Mouse (Mus musculus) ES-CJ7 (cell line): Measurements from ENCODE around the gene Nvl.

ENCODE experiments used
- DNase-seq: peaks from one replicate; pipeline ENCODE4 v3.0.0; 2011; ENCODE audit warnings: low read depth, low spot score

Nvl gene

DNA sequence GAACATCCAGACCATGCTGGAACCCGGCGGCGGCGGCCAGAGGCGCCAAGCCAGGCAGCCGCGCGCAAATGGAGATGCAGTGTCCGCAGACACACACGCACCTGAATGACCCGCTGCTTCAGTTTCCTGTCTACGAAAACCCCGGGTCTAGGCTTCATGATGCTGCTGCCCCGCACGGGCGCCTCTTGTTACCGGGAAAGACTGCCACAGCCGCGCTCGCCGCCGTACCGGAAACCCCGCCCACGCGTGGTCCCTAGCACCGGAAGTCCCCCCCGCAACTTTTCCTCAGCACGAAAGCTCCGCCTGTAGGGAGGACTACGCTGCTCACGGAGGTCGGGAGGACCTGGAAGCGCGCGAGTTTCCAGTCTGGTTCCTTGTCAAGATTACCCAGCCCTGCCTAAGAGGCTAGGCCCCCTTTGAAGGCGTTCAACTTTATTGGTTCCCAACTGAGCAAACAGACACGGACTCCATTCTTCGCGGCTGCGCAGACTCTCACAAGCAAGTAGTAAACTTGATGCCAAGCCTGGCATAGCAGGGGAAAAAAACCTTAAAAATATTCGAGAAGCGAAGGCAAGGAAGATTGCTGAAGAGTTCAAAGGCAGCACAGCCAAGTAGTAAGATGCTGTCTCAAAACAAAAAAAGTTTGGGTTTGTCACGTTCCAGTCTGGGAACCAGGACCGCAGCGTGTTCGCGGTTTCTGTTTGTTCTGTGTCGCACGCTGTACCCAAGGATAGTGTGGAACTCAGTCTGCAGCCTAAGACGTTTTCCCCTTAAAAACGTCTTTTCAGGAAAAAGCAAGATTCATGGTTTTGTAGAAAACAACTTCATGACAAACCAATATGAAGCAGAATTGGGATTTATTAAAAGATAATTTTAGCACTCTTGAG lies at the start of gene Nvl, which contains the start of gene Cnih4:
Gene Nvl, minus strand, starts transcription at position 255 of the 887 bp plus-strand sequence.
Gene Cnih4, plus strand, starts transcription at position 744 of the 887 bp plus-strand sequence.
- peak; percentile 100 for DNase-seq

DNA sequence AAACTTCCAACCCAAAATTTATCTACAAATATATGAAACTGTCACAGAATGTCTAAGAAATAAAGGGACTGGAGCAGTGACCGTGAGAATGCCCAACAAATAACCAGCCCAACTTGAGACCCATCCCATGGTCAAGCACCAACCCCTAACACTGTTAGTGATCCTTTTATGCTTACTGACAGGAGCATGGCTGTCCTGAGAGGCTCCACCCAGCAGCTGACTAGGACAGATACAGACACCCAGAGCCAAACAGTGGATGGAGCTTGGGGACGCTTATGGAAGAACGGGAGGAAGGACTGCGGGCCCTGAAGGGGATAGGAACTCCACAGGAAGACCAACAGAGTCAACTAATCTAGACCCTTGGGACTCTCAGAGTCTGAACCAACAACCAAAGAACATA lies 44.9 kb upstream of the Nvl start:
- no peak for DNase-seq

- DNase-seq: no peak
Observed at GRCm38 (mm10) chr1:181170210-181170609, 26.2 kb upstream of the Nvl start.

DNA sequence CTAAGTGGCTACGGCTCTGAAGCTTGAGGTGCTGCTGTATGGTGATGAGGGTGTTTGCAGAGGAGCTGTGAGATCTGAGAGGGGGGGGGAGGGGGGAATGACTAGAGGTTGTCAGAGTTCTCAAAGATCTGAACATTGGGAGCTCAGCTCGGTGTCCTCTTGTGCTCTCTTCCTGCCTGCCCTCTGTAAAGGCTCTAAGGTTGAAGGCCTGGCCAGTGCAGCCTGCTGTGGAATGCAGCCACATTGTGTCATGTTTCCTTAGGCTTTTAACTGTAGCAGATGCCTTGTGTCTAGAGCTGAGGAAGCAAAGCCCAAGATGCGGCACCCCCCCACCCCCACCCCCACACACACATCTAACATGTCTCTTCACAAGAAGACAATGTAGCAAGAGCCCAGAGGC lies 24.4 kb upstream of the Nvl start:
- no peak for DNase-seq

DNA sequence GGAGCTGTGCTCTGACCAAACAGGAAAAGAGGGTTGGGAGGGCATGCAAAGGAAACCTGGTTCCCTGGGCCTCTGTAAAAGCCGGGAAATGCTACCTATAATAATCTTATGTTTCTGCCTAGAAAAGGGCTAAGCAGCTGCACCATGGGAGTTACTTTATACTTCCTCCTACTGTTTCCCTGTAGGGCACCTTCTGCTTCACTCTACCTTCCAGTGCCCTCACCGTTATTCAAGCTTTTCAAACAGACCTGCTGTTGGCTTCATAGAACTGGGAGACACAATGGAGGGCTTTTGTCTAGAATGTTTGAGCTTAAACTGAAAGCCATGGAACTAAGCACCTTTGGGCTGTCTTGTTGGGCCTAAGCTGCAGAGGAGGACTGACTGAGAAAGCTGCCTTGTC lies 23.8 kb upstream of the Nvl start:
- DNase-seq: no peak

- no peak for DNase-seq
Observed at GRCm38 (mm10) chr1:181151541-181151940, 7.5 kb upstream of the Nvl start.

DNA sequence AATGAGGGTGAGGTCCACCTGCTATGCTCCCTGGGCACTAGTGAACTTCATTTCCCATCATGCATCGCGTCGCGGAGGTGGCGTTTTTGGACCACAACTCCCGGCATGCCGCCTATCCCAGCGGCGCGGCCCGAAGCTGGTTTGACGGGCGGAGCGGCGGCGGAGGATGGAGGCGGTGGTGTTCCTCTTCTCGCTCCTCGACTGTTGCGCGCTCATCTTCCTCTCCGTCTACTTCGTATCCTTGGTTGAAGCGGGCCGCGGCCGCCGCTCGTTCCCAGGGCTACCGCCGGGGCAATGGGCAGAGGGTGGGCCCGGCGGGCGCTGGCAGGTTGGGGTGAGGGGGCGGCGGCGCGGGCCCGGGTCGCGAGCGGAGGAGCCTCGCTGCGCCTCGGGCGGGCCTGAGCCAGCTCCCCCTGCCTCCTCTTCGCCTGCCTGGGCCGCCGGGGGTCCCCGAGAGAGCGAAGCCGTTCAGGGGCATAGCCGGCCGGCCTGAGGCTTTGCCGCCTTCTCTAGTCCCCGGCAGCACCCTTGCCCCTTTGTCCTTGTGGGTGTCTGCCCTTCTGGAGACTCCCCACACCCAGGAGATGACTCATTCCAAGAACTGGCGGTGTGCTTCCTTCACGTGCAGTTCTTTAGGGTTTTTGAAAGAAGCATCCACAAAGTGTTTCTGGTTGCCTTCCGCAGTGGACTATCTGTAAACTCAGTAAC lies 7.0 kb upstream of the Nvl start:
- peak; percentile 93 for DNase-seq

DNA sequence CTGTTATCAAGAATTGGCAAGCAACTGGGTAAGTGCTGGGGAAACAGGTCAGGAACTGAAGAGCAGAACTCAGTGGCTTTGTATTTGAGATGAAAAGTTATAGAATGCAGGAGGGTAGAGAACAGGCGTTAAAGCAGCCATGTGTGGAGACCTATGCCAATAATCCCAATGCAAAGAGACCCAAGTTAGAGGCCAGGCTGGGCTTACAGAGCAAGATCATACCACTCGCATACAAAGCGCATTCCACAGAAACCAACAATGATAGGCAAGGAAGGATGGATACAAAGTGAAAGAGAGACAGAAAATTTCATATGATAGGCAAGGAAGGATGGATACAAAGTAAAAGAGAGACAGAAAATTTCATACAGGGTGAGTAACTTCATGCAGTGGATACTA lies 6.4 kb upstream of the Nvl start:
- no peak for DNase-seq

DNA sequence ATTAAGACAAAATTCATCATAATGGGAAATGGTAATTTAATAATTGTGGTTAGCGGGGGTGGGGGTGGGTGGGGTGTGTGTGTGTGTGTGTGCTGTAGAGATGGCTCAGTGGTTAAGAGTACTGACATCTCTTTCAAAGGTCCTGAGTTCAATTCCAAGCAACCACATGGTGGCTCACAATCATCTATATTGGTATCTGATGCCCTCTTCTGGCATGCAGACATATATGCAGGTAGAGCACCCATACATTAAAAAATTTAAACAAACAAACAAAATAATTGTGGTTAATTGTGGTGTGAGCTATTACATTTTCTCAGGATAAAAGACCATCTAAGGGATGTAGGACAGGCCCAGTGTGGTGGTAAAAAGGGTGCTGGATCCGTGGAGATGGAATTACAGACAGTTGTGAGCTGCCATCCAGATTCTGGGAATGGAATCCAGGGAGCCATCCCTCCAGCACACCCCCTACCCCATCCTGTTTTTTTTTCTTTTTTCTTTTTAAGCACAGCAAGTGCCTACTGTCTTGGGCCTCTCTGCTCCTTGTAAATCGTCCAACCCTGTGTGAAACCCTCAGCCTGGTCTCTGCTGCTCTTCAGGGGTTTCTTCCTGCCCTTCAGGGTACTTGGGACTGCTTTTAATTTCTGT lies 5.5 kb upstream of the Nvl start:
- no peak for DNase-seq

DNA sequence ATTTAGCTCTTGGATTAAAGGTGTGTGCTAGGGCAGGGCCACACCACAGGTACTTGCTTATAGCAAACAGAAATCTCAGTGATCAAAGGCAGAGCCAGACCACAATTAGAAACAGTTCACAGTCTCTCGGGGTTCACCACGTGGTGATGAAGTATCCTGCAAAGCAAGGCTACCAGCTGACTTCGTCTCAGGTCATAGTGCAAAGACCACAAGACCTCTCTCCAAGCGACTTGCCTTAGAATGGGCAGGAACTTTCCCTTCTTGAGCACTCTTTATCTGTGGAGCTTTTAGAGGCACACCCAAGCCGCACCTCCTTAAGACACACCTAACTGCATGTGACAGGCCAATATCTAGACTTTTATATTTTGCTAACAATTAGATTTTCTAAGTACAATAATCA lies 4.5 kb upstream of the Nvl start:
- DNase-seq: peak; percentile 39

- DNase-seq: no peak
Observed at GRCm38 (mm10) chr1:181146187-181146586, 2.2 kb upstream of the Nvl start.

GRCm38 (mm10) chr1:181144966-181145365 lies 962 bp upstream of the Nvl start:
- DNase-seq: no peak

DNA sequence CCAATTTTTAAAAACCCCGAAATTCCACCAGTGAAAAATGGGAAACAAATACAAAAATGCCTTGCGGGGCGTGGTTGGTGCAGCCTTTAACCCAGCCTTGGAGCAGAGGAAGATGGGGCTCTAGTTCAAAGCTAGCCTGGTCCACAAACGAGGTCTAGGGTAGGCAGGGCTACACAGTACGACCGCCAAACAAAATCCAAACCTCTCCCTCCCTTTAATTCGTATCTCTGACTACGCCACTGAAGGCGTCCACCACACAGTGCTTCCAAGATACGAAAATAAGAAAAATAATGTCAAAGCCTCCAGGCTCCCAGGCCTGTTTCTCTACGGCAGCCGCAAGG lies 425 bp downstream of the Nvl start:
- DNase-seq: no peak

GRCm38 (mm10) chr1:181138730-181139129 lies 5.3 kb downstream of the Nvl start:
- no peak for DNase-seq

- DNase-seq: no peak
Observed at GRCm38 (mm10) chr1:181131915-181132314, 12.1 kb downstream of the Nvl start.

DNA sequence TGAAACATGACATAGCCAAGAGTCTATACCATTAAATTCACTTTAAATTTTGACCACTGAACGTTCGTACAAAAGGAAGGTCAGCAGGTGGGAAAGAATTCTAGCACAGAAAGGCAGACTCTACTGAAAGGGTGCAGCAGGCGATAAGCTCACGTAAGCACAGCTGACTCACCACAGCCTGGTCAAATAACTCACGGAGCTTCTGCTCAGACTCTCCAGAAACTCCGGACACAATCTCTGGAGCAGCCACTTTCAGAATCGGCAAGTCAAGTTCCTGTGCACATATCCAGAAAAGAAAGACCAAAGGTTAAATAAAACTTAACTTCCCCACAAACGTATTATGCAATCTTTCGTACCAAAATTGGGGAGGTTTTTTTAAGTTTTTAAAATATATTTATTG lies 17.2 kb downstream of the Nvl start:
- no peak for DNase-seq

DNA sequence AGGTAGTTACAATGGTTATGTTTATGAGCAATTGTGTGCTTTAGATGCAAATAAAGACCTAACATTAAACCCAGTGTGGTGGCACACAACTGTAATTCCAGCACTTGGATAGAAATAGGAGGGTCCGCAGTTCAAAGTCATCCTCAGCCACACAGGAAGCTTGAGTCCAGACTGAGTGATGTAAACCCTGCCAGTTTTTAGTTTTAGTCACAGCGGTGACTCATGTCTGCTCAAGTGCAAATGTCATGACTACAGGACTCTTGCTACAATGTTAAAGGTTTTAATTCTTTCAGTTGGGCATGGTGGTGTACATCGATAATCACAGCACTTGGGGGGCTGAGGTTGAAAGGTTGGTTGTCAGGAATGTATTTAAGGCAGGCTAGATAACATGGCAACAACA lies 18.1 kb downstream of the Nvl start:
- no peak for DNase-seq

DNA sequence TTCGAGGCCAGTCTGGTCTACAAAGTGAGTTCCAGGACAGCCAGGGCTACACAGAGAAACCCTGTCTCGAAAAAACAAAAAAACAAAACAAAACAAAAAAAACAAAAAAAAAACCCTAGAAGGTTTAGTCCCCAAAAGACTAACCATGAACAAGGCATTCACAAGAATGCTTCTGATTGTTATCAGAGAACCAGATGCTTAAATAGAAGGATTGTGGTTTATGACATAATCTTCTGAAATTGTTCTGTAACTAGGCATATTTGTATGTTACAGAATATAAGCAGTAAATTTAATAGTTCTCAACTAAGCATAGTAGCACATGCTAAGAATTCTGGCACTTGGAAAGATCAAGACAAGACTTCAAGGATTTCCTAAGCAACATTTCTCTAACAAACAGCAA lies 19.9 kb downstream of the Nvl start:
- no peak for DNase-seq

- DNase-seq: no peak
Observed at GRCm38 (mm10) chr1:181117112-181117511, 26.9 kb downstream of the Nvl start.

- no peak for DNase-seq
Observed at GRCm38 (mm10) chr1:181090048-181090447, 54.0 kb downstream of the Nvl start.

GRCm38 (mm10) chr1:181084021-181084420 lies 60.0 kb downstream of the Nvl start:
- peak; percentile 73 for DNase-seq

GRCm38 (mm10) chr1:181073075-181073474 lies 70.9 kb downstream of the Nvl start:
- peak; percentile 58 for DNase-seq

DNA sequence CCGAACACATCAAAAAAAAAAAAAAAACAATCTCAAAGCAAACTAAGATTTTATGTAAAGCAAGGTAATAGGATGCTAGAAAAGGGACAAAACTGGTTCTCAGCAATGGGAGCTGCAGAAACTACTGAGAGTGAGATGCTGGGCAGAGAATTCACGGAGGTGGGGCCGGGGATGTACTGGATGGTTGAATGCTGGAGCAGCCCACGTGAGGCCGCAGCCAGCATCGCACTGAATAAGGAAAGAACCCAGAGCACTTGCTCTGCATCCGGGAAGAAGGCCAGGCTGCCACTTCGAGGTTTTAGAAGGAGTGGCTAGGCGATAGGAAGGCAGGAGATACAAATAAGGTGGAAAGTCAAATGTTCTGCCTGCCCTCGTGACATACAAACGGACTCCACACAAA lies 74.3 kb downstream of the Nvl start:
- DNase-seq: no peak
